7 mouse cellular contexts compared by ENCODE assay signal in genomic region chr6:136519254-136519653, GRCm38 (mm10). TPM values are rescaled to one million over a fixed set of nuclear protein-coding genes. Genes with fewer than 3 reads are reported as not detected.
A peak's percentile ranks its signal among the peaks of the same experiment; 100 is the strongest.
DNase-seq lines count a peak whose midpoint lies in the region; ATAC-seq and TF ChIP-seq lines count a peak whose summit lies in the region.

No protein-coding gene starts in this region.

- ATAC-seq in forebrain, embryonic 11.5 days (replicated peaks; ENCODE audit: low FRiP score), result peak; percentile 0; the same call in 1 of the 2 replicates
- peak; percentile 37; the same call in 1 of the 2 replicates for ATAC-seq in liver, embryonic 14.5 days (ENCODE audit: insufficient read depth)

- 2% methylated on average over 17 of the region's 17 CpGs for WGBS in forebrain, embryonic 11.5 days
- WGBS in liver, embryonic 14.5 days (ENCODE audit: insufficient replicate concordance), result 2% methylated on average over 17 of the region's 17 CpGs

- DNase-seq in testis, postnatal 14 days (ENCODE audit: low spot score), result no peak
- DNase-seq in forebrain, embryonic 11.5 days (ENCODE audit: low spot score), result no peak
- peak; percentile 54 to 79 (median 64) for DNase-seq in liver, embryonic 14.5 days (ENCODE audit: low read depth in 3 of 3, low spot score in 3 of 3)
- DNase-seq in adrenal gland, postnatal 4 days (ENCODE audit: low spot score in 2 of 2), result no peak
- no peak for DNase-seq in spleen, postnatal 14 days (ENCODE audit: low spot score in 2 of 2)
- DNase-seq in left cerebral cortex, postnatal 10 days (ENCODE audit: extremely low spot score in 1 of 2, low spot score in 2 of 2), result no peak

- H3K4me1 ChIP-seq in testis, adult 2 months (ENCODE audit: control insufficient read depth, insufficient read depth, low read length), result no peaks in the 10 kb centered on the region; the same call in 1 of the 2 replicates
- H3K4me1 ChIP-seq in forebrain, embryonic 11.5 days (replicated peaks; ENCODE audit: control insufficient read depth, insufficient read depth, low read length), result no peaks in the 10 kb centered on the region
- peaks cover 16 to 29% of the 10 kb centered on the region in 2 experiments for H3K4me1 ChIP-seq in liver, embryonic 14.5 days (replicated peaks; ENCODE audit: control insufficient read depth in 2 of 2, insufficient read depth in 2 of 2, low read length in 1 of 2)

- intact Hi-C loops in left cerebral cortex, postnatal 10 days (cut with DNase I), result loop anchor here (2.0 to 5.0 kb wide), 2 partner anchors 33 to 96 kb away; no protein-coding TSS in a partner anchor

- peaks cover 6% of the 10 kb centered on the region; the same call in 1 of the 2 replicates for H3K9me3 ChIP-seq in forebrain, embryonic 11.5 days (ENCODE audit: control insufficient read depth, low read length)
- H3K9me3 ChIP-seq in liver, embryonic 14.5 days (ENCODE audit: control insufficient read depth, low read length), result peaks cover 1% of the 10 kb centered on the region; the same call in 1 of the 2 replicates

- peak overlapping the region; percentile 77 for H3K9ac ChIP-seq in forebrain, embryonic 11.5 days (ENCODE audit: low read length)
- H3K9ac ChIP-seq in liver, embryonic 14.5 days (replicated peaks), result peak overlapping the region; percentile 82

- TF ChIP-seq POLR2A in testis, adult 2 months (IDR thresholded peaks at IDR 0.05; ENCODE audit: control insufficient read depth, low read depth, low read length), result no peak

- no peaks in the 10 kb centered on the region for H3K27me3 ChIP-seq in testis, adult 2 months (ENCODE audit: control insufficient read depth, insufficient read depth, low read length)
- no peaks in the 10 kb centered on the region for H3K27me3 ChIP-seq in forebrain, embryonic 11.5 days (ENCODE audit: control insufficient read depth, insufficient read depth, low read length)
- H3K27me3 ChIP-seq in liver, embryonic 14.5 days (ENCODE audit: control insufficient read depth, insufficient read depth, low read length), result no peaks in the 10 kb centered on the region

- TF ChIP-seq EP300 in liver, embryonic 14.5 days (IDR thresholded peaks at IDR 0.05; ENCODE audit: low read depth), result no peak; the same call in 1 of the 2 replicates

- H3K27ac ChIP-seq in testis, adult 2 months (ENCODE audit: control insufficient read depth, insufficient read depth, low read depth, low read length), result peak overlapping the region; percentile 99
- peak overlapping the region; percentile 95 for H3K27ac ChIP-seq in forebrain, embryonic 11.5 days (ENCODE audit: low read depth, low read length)
- peak overlapping the region; percentile 94 for H3K27ac ChIP-seq in liver, embryonic 14.5 days

- peak overlapping the region; percentile 39; the same call in 1 of the 2 replicates for H3K4me2 ChIP-seq in forebrain, embryonic 11.5 days (ENCODE audit: low read depth, low read length, severe bottlenecking)
- peak overlapping the region; percentile 68 for H3K4me2 ChIP-seq in liver, embryonic 14.5 days (ENCODE audit: low read depth)

- H3K4me3 ChIP-seq in testis, adult 2 months (ENCODE audit: control insufficient read depth, low read depth, low read length), result peak overlapping the region; percentile 91
- peak overlapping the region; percentile 61 for H3K4me3 ChIP-seq in forebrain, embryonic 11.5 days (ENCODE audit: low read depth, low read length)
- peak overlapping the region; percentile 74 to 89 for H3K4me3 ChIP-seq in liver, embryonic 14.5 days (ENCODE audit: insufficient read depth in 1 of 2, low read depth in 2 of 2, low read length in 2 of 2)

- TF ChIP-seq CTCF in testis, adult 2 months (IDR thresholded peaks at IDR 0.05; ENCODE audit: control insufficient read depth, insufficient read depth, insufficient replicate concordance, low read depth, low read length), result no peak
- TF ChIP-seq CTCF in liver, embryonic 14.5 days (IDR thresholded peaks at IDR 0.05; ENCODE audit: low read depth), result no peak

- H3K36me3 ChIP-seq in testis, adult 2 months (ENCODE audit: control insufficient read depth, insufficient read depth, low read length), result no peaks in the 10 kb centered on the region; the same call in 1 of the 2 replicates
- H3K36me3 ChIP-seq in forebrain, embryonic 11.5 days (ENCODE audit: control insufficient read depth, insufficient read depth, low read length), result peaks cover 4% of the 10 kb centered on the region
- H3K36me3 ChIP-seq in liver, embryonic 14.5 days (replicated peaks; ENCODE audit: control insufficient read depth, insufficient read depth, low read depth), result peaks cover 5% of the 10 kb centered on the region

RNA-seq across cellular contexts. Expression of gene Atf7ip, which starts 13.3 kb away (rescaled TPM):
- polyA plus RNA-seq in testis, adult 2 months (2012; rRNA removed), result 15.9 and 16.8 TPM in 2 replicates
- 57.8 and 66.6 TPM in 2 replicates for polyA plus RNA-seq in forebrain, embryonic 11.5 days (2014; fragmentation: Nextera tagmentation; extraction: Ambion mirVana)
- 5.8 and 7.2 TPM in 2 replicates for polyA plus RNA-seq in liver, embryonic 14.5 days (2012; rRNA removed)
- polyA plus RNA-seq in liver, embryonic 14.5 days (2014; fragmentation: Nextera tagmentation; extraction: Ambion mirVana), result 14.2 TPM in 2 replicates
- total RNA-seq in adrenal gland, postnatal 4 days (2021), result 100 to 1,000 TPM; 119 to 123 TPM
- total RNA-seq in left cerebral cortex, postnatal 10 days (2021), result 100 to 1,000 TPM; 119 to 135 TPM

Comparison
In these comparisons a context has a peak if more than half of its experiments do, and no peak if none do; other contexts are left out.
1. DNase-seq: peak in liver, embryonic 14.5 days (3 of 3); none in testis, postnatal 14 days (single experiment), forebrain, embryonic 11.5 days (single experiment), adrenal gland, postnatal 4 days (0 of 2), spleen, postnatal 14 days (0 of 2) and left cerebral cortex, postnatal 10 days (0 of 2).
2. Peak in every context shown above with its lines, with median percentiles within 50 percentile points of each other: H3K27ac ChIP-seq and H3K4me3 ChIP-seq.